ENCODE assay signal across 16 mouse cellular contexts in the genomic region with DNA sequence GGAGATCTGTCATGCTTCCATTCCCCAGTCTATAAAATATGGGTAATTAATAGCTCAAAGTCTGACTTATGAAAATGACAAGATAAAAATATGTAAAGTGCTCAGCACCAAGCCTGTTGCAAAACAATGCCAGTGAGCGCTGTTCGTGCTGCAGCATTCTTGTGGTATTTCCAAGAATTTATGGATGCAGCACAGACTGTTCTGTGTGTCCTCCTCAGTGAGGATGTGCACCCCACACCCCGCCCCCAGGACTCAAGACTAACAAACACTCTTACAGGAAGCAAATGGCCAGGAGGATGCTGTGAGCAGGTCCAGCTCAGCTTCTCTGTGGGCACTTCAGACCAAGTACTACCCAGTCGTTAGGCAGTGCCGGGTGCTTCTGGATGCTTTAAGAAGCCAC.
DNase-seq lines count a peak whose midpoint lies in the region; ATAC-seq and TF ChIP-seq lines count a peak whose summit lies in the region.
"Had no signal": no experiment of that assay in that cellular context is flagged by ENCODE, and none has a peak within 500 bp of the region (broad histone marks: within the 10 kb centered on the region; RNA-seq: fewer than 3 reads in every experiment).

No protein-coding gene starts in this region.

- peak; percentile 53 for DNase-seq in kidney, postnatal 0 days (ENCODE audit: low spot score)
- peak; percentile 77 for DNase-seq in 3T3-L1 (ENCODE audit: low read depth, low spot score)
- DNase-seq in NIH3T3 (ENCODE audit: low read depth): peak; percentile 37
- DNase-seq in lung, postnatal 14 days: peak; percentile 63
- no peak for DNase-seq in spleen, postnatal 36 days (ENCODE audit: low spot score in 2 of 2)
- DNase-seq in gastrocnemius, postnatal 36 days: no peak
- DNase-seq: cerebellum, adult 9-11 months; heart, postnatal 36 days; lung, embryonic 14.5 days; thymus, postnatal 14 days had no signal

- no peak overlapping the region for H3K27ac ChIP-seq in kidney, postnatal 0 days
- H3K27ac ChIP-seq in kidney, embryonic 16.5 days (ENCODE audit: low read length): no peak overlapping the region
- H3K27ac ChIP-seq: embryonic facial prominence, embryonic 13.5 days; limb, embryonic 12.5 days; midbrain, embryonic 13.5 days had no signal

- no peaks in the 10 kb centered on the region for H3K27me3 ChIP-seq in kidney, postnatal 0 days (ENCODE audit: insufficient read depth, low read length)
- no peaks in the 10 kb centered on the region for H3K27me3 ChIP-seq in kidney, embryonic 16.5 days (ENCODE audit: insufficient read depth, low read length)
- H3K27me3 ChIP-seq: embryonic facial prominence, embryonic 13.5 days; limb, embryonic 12.5 days; midbrain, embryonic 13.5 days had no signal

- peaks cover 29% of the 10 kb centered on the region for H3K4me1 ChIP-seq in kidney, postnatal 0 days (replicated peaks; ENCODE audit: insufficient read depth, low read length)
- peaks cover 50% of the 10 kb centered on the region for H3K4me1 ChIP-seq in kidney, embryonic 16.5 days (ENCODE audit: insufficient read depth, low read length)

- H3K9ac ChIP-seq in kidney, postnatal 0 days (ENCODE audit: low read depth, low read length): no peak overlapping the region
- H3K9ac ChIP-seq in kidney, embryonic 16.5 days (replicated peaks; ENCODE audit: low read length): no peak overlapping the region
- H3K9ac ChIP-seq: embryonic facial prominence, embryonic 13.5 days; limb, embryonic 12.5 days; lung, embryonic 14.5 days; midbrain, embryonic 13.5 days had no signal

- H3K9me3 ChIP-seq in kidney, postnatal 0 days (replicated peaks; ENCODE audit: low read length): no peaks in the 10 kb centered on the region
- H3K9me3 ChIP-seq in kidney, embryonic 16.5 days (ENCODE audit: low read length): no peaks in the 10 kb centered on the region
- H3K9me3 ChIP-seq: embryonic facial prominence, embryonic 13.5 days; limb, embryonic 12.5 days; midbrain, embryonic 13.5 days had no signal

- intact Hi-C loops in gastrocnemius, postnatal 36 days (cut with DNase I): loop anchor here (2.0 to 5.0 kb wide), 5 partner anchors 224 to 639 kb away; partner anchors contain the start of genes Xpo1 and Zrsr1

- no peaks in the 10 kb centered on the region for H3K36me3 ChIP-seq in kidney, postnatal 0 days (ENCODE audit: insufficient read depth, low read length)
- H3K36me3 ChIP-seq in kidney, embryonic 16.5 days (ENCODE audit: insufficient read depth, low read length): no peaks in the 10 kb centered on the region
- H3K36me3 ChIP-seq: embryonic facial prominence, embryonic 13.5 days; limb, embryonic 12.5 days; midbrain, embryonic 13.5 days had no signal

- H3K4me2 ChIP-seq in kidney, postnatal 0 days (ENCODE audit: low read length): no peak overlapping the region
- H3K4me2 ChIP-seq in kidney, embryonic 16.5 days (replicated peaks; ENCODE audit: low read depth, low read length): no peak overlapping the region
- H3K4me2 ChIP-seq: embryonic facial prominence, embryonic 13.5 days; limb, embryonic 12.5 days; lung, embryonic 14.5 days; midbrain, embryonic 13.5 days had no signal

- H3K4me3 ChIP-seq in kidney, postnatal 0 days (replicated peaks; ENCODE audit: low read depth, low read length): no peak overlapping the region
- no peak overlapping the region for H3K4me3 ChIP-seq in kidney, embryonic 16.5 days (ENCODE audit: low read length)
- H3K4me3 ChIP-seq: embryonic facial prominence, embryonic 13.5 days; limb, embryonic 12.5 days; midbrain, embryonic 13.5 days had no signal

- TF ChIP-seq CTCF in kidney, postnatal 0 days (IDR thresholded peaks at IDR 0.05; ENCODE audit: low read depth): no peak

- no peak for ATAC-seq in kidney, postnatal 0 days (replicated peaks; ENCODE audit: low FRiP score, low read depth)
- ATAC-seq in kidney, embryonic 16.5 days (ENCODE audit: low FRiP score, low TSS enrichment): no peak
- ATAC-seq: forebrain, embryonic 16.5 days; intestine, embryonic 16.5 days; midbrain, embryonic 13.5 days had no signal

- WGBS in kidney, postnatal 0 days: 59% methylated on average over 5 of the region's 5 CpGs
- 59% methylated on average over 5 of the region's 5 CpGs for WGBS in kidney, embryonic 16.5 days

Comparison
In these comparisons a context has a peak if more than half of its experiments do, and no peak if none do; other contexts are left out.
1. DNase-seq: peak in kidney, postnatal 0 days (single experiment), 3T3-L1 (single experiment), NIH3T3 (single experiment) and lung, postnatal 14 days (single experiment); none in spleen, postnatal 36 days (0 of 2) and gastrocnemius, postnatal 36 days (0 of 2).